Mouse (Mus musculus) brain, embryonic 18.5 days (tissue): Measurements from ENCODE around the gene Gm4847.

Experiments
- DNase-seq: peaks from one replicate; pipeline ENCODE4 v3.0.0-alpha.2; 2012; ENCODE audit warnings: low read depth, low spot score

Gm4847 gene

DNA sequence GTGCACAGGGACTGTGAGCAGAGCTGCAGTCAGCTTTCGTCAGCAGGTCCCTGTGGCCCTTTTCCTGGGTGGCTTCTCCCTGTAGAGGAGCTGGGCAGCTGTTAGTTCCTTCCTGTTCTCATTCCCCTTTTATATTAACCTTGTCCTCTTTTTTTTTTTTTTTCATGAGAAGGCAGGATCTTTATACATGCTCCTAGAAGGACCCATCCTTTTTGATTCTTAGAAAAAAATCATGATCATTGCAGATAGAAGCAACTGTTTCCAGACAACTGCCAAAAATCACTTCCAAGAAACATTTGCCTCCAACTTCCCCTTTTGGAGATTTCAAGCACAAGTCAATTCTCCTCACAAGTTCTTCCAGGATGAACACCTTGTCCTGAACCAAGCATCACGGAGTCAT lies at the start of gene Gm4847:
TSS of gene Gm4847 (minus strand) at position 101 of the 400 bp plus-strand sequence.
- no peak for DNase-seq

DNA sequence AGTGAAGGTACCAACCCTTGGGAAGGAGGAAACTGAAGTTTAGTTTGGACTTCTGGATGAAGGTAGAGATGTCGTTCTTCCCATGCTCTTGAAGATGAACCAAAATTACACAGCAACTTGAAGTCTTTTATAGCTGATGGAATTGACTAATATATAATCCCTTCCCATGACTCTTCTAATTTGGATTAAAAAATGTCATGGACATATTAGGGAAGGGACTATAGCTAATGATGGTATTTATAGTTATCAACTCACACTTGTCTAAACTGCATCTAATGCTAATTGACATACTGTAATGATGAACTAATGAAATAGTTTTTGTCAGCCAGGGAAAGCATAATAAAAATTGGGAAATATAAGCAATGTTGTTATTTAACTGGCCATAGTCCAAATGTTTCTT lies 34.3 kb upstream of the Gm4847 start, which contains the start of gene Fmo9:
TSS of gene Fmo9 (minus strand) at position 101 of the 400 bp plus-strand sequence.
- no peak for DNase-seq

DNA sequence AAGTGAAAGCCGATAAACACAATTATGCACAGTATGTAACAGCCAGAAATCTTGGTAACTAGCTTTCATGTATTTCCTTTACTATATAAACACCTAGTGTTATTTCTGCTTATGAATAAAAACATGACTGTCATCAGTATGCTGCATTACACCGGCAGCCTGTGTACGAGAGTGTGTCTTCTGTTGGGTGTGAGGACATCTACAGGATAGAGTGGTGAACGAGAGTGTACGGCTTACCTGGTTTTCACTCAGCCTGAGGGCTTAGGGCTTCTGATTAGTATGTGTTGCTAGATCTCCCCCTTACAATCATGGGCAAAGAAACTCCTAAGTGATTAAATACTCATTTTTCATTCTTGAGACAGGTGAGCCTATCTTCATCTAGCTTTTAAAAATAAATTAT lies 21.8 kb upstream of the Gm4847 start:
- DNase-seq: no peak

DNA sequence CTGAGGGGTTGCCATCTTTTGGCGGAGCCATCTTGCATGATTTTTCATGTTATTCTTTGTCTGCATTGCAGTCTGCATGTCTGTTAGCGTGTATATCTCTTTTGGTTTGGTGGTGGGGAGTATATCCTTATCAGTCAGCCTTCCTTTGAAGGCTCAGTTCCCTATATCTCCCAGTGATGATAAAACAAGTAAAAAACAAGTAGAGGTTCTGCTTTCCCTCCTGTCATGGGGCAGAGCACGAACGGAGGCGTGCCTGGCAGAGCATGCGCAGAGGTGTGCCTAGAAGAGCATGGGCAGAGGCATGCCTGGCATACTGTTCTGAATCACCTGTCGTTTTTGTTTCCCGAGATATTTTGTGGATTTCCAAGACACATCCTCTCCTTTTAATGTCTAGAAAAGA lies 13.3 kb upstream of the Gm4847 start:
- no peak for DNase-seq
